Mouse (Mus musculus): Measurements from ENCODE around the gene Mpg. TPM values are rescaled to one million over a fixed set of nuclear protein-coding genes. Genes with fewer than 3 reads are reported as not detected.

Mpg gene
- polyA plus RNA-seq, 1 experiment from 2014 or later, result 36.2 TPM

DNA sequence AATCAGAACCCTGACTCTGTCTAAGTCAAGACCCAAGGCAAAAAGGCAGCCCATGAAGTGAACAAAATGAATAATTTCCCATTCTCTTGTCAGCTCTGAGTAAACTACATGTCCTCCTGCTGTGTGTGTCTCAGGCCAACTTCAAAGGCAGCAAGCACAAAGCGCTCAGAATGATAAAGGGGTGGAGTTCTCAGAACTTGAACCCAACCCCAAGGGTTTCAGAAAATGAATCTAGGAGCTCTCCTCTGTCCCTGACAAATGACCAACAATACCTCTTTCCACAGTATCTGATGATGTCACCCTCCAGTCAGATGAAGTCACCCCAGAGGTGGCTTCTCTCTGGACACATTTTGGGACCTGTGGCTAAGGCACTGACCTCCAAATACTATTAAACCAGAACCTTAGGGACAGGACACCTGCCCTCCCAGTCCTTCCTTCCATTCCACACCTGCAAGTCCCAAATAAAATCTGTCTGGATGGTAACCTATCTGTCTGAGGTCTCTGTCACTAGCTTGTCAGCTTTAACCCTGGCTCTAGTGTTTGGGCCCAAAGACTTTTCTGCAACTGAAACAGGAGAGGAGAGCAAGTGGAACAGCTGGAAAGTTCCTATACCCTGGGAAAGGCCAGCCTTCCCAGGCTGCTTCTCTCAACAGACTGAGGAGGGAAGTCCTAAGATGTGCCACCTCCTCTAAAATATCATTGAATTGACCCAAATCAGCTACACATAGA lies 55.3 kb downstream of the Mpg start:
- WGBS, result 72% methylated on average over 1 of the region's 1 CpGs
- Histone ChIP-seq H3K4me3 (ENCODE audit: low read depth, low read length) (no peak overlapping the region), H3K4me1 (replicated peaks; ENCODE audit: control insufficient read depth, insufficient read depth, low read length) (no peaks in the 10 kb centered on the region), H3K4me2 (ENCODE audit: low read length) (no peak overlapping the region), H3K9ac (ENCODE audit: low read length) (no peak overlapping the region), H3K27ac (ENCODE audit: low read depth) (no peak overlapping the region), H3K9me3 (ENCODE audit: control insufficient read depth, low read length) (no peaks in the 10 kb centered on the region), H3K36me3 (ENCODE audit: control insufficient read depth, insufficient read depth, low read length) (no peaks in the 10 kb centered on the region), H3K27me3 (replicated peaks; ENCODE audit: control insufficient read depth, insufficient read depth, low read length) (peaks cover 17% of the 10 kb centered on the region; the same call in 1 of the 2 replicates)
- DNase-seq (ENCODE audit: low spot score), result no peak
- ATAC-seq (replicated peaks; ENCODE audit: low FRiP score, low TSS enrichment, low read depth), result no peak

Other genes starting within 250 kb of the Mpg start
- gene Nsg2, start 226.0 kb upstream of the Mpg start, polyA plus RNA-seq (2014; fragmentation: Nextera tagmentation; extraction: Ambion mirVana), result 4.0 and 5.2 TPM in 2 replicates
- not detected in 2 replicates for gene Il9r, start 26.2 kb upstream of the Mpg start, polyA plus RNA-seq (2014; fragmentation: Nextera tagmentation; extraction: Ambion mirVana)
- gene Snrnp25, start 21.1 kb upstream of the Mpg start, polyA plus RNA-seq (2014; fragmentation: Nextera tagmentation; extraction: Ambion mirVana), result 58.0 and 60.7 TPM in 2 replicates
- 45.6 and 57.9 TPM in 2 replicates for gene Rhbdf1, start 4.2 kb upstream of the Mpg start, polyA plus RNA-seq (2014; fragmentation: Nextera tagmentation; extraction: Ambion mirVana)
- gene Nprl3, start 41.2 kb downstream of the Mpg start, polyA plus RNA-seq (2014; fragmentation: Nextera tagmentation; extraction: Ambion mirVana), result 28.0 and 29.5 TPM in 2 replicates
- gene Hba-x, start 49.9 kb downstream of the Mpg start, polyA plus RNA-seq (2014; fragmentation: Nextera tagmentation; extraction: Ambion mirVana), result 104 and 121 TPM in 2 replicates
- 2,039 and 2,947 TPM in 2 replicates for gene Hba-a1, start 57.0 kb downstream of the Mpg start, polyA plus RNA-seq (2014; fragmentation: Nextera tagmentation; extraction: Ambion mirVana)
- 0.45 and 0.58 TPM in 2 replicates for gene Hbq1b, start 60.5 kb downstream of the Mpg start, polyA plus RNA-seq (2014; fragmentation: Nextera tagmentation; extraction: Ambion mirVana)
- gene Hba-a2, start 70.0 kb downstream of the Mpg start, polyA plus RNA-seq (2014; fragmentation: Nextera tagmentation; extraction: Ambion mirVana), result 5,179 and 7,428 TPM in 2 replicates
- gene Hbq1a, start 73.6 kb downstream of the Mpg start, polyA plus RNA-seq (2014; fragmentation: Nextera tagmentation; extraction: Ambion mirVana), result not detected in 2 replicates
- 20.0 and 23.1 TPM in 2 replicates for gene Sh3pxd2b, start 121.3 kb downstream of the Mpg start, polyA plus RNA-seq (2014; fragmentation: Nextera tagmentation; extraction: Ambion mirVana)
- 48.6 and 57.6 TPM in 2 replicates for gene Ubtd2, start 228.9 kb downstream of the Mpg start, polyA plus RNA-seq (2014; fragmentation: Nextera tagmentation; extraction: Ambion mirVana)

Data from intestine, embryonic 14.5 days (tissue).